Mouse (Mus musculus): ENCODE results near the gene Prg3. TPM values are rescaled to one million over a fixed set of nuclear protein-coding genes. Genes with fewer than 3 reads are reported as not detected.

The Prg3 gene
- polyA plus RNA-seq, 1 experiment from 2014 or later = not detected

- Histone ChIP-seq H3K9me3 (no peaks in the 10 kb centered on the region), H3K4me2 (replicated peaks) (no peak overlapping the region), H3K9ac (no peak overlapping the region), H3K4me3 (no peak overlapping the region), H3K4me1 (no peaks in the 10 kb centered on the region), H3K36me3 (no peaks in the 10 kb centered on the region), H3K27ac (no peak overlapping the region), H3K27me3 (no peaks in the 10 kb centered on the region)
- 80% methylated on average over 3 of the region's 3 CpGs for WGBS
- ATAC-seq (ENCODE audit: insufficient number of reproducible peaks, insufficient read depth, low FRiP score, low TSS enrichment) = no peak
Observed at GRCm38 (mm10) chr2:84999486-85000181, 11.6 kb downstream of the Prg3 start.

- Histone ChIP-seq H3K4me3 (no peak overlapping the region), H3K9ac (no peak overlapping the region), H3K36me3 (no peaks in the 10 kb centered on the region), H3K4me1 (no peaks in the 10 kb centered on the region), H3K27ac (no peak overlapping the region), H3K27me3 (no peaks in the 10 kb centered on the region), H3K9me3 (no peaks in the 10 kb centered on the region), H3K4me2 (replicated peaks) (no peak overlapping the region)
- no peak for ATAC-seq (ENCODE audit: insufficient number of reproducible peaks, insufficient read depth, low FRiP score, low TSS enrichment)
- 74% methylated on average over 13 of the region's 13 CpGs for WGBS
Observed at GRCm38 (mm10) chr2:85001497-85001896, 13.5 kb downstream of the Prg3 start.

- H3K36me3 ChIP-seq = no peaks in the 10 kb centered on the region
- 68% methylated on average over 8 of the region's 8 CpGs for WGBS
- H3K27me3 ChIP-seq = no peaks in the 10 kb centered on the region
- H3K9ac ChIP-seq = no peak overlapping the region
- H3K4me3 ChIP-seq = no peak overlapping the region
- ATAC-seq (ENCODE audit: insufficient number of reproducible peaks, insufficient read depth, low FRiP score, low TSS enrichment) = no peak
- H3K27ac ChIP-seq = no peak overlapping the region
- no peaks in the 10 kb centered on the region for H3K9me3 ChIP-seq
- H3K4me2 ChIP-seq (replicated peaks) = no peak overlapping the region
- no peaks in the 10 kb centered on the region for H3K4me1 ChIP-seq
Observed at GRCm38 (mm10) chr2:85002575-85002974, 14.6 kb downstream of the Prg3 start.

GRCm38 (mm10) chr2:85004341-85004740 is 16.3 kb downstream of the Prg3 start:
- H3K4me3 ChIP-seq = no peak overlapping the region
- no peak overlapping the region for H3K9ac ChIP-seq
- no peaks in the 10 kb centered on the region for H3K27me3 ChIP-seq
- no peaks in the 10 kb centered on the region for H3K9me3 ChIP-seq
- no peaks in the 10 kb centered on the region for H3K4me1 ChIP-seq
- WGBS = 87% methylated on average over 4 of the region's 4 CpGs
- no peak overlapping the region for H3K4me2 ChIP-seq (replicated peaks)
- ATAC-seq (ENCODE audit: insufficient number of reproducible peaks, insufficient read depth, low FRiP score, low TSS enrichment) = no peak
- H3K36me3 ChIP-seq = no peaks in the 10 kb centered on the region
- H3K27ac ChIP-seq = no peak overlapping the region

GRCm38 (mm10) chr2:85006600-85006999 is 18.6 kb downstream of the Prg3 start:
- H3K27me3 ChIP-seq = no peaks in the 10 kb centered on the region
- H3K9ac ChIP-seq = no peak overlapping the region
- WGBS = 76% methylated on average over 7 of the region's 7 CpGs
- H3K4me3 ChIP-seq = no peak overlapping the region
- no peak overlapping the region for H3K27ac ChIP-seq
- H3K9me3 ChIP-seq = no peaks in the 10 kb centered on the region
- H3K4me1 ChIP-seq = no peaks in the 10 kb centered on the region
- no peak for ATAC-seq (ENCODE audit: insufficient number of reproducible peaks, insufficient read depth, low FRiP score, low TSS enrichment)
- no peaks in the 10 kb centered on the region for H3K36me3 ChIP-seq
- no peak overlapping the region for H3K4me2 ChIP-seq (replicated peaks)

GRCm38 (mm10) chr2:85007729-85008128 is 19.7 kb downstream of the Prg3 start:
- H3K27ac ChIP-seq = no peak overlapping the region
- no peak for ATAC-seq (ENCODE audit: insufficient number of reproducible peaks, insufficient read depth, low FRiP score, low TSS enrichment)
- H3K9ac ChIP-seq = no peak overlapping the region
- H3K4me3 ChIP-seq = no peak overlapping the region
- H3K36me3 ChIP-seq = no peaks in the 10 kb centered on the region
- no peaks in the 10 kb centered on the region for H3K27me3 ChIP-seq
- H3K9me3 ChIP-seq = no peaks in the 10 kb centered on the region
- H3K4me1 ChIP-seq = 0 out of 2 replicates have a peak, but pooled peaks cover 3% of the 10 kb centered on the region
- WGBS = 33% methylated on average over 4 of the region's 4 CpGs
- H3K4me2 ChIP-seq (replicated peaks) = no peak overlapping the region

- no peak for ATAC-seq (ENCODE audit: insufficient number of reproducible peaks, insufficient read depth, low FRiP score, low TSS enrichment)
- no peaks in the 10 kb centered on the region for H3K27me3 ChIP-seq
- 71% methylated on average over 2 of the region's 2 CpGs for WGBS
- no peak overlapping the region for H3K27ac ChIP-seq
- H3K9me3 ChIP-seq = no peaks in the 10 kb centered on the region
- H3K4me1 ChIP-seq = 0 out of 2 replicates have a peak, but pooled peaks cover 3% of the 10 kb centered on the region
- no peaks in the 10 kb centered on the region for H3K36me3 ChIP-seq
- H3K9ac ChIP-seq = no peak overlapping the region
- H3K4me3 ChIP-seq = no peak overlapping the region
- no peak overlapping the region for H3K4me2 ChIP-seq (replicated peaks)
Observed at GRCm38 (mm10) chr2:85009212-85009611, 21.2 kb downstream of the Prg3 start.

- 0 out of 2 replicates have a peak, but pooled peaks cover 3% of the 10 kb centered on the region for H3K4me1 ChIP-seq
- H3K4me3 ChIP-seq = no peak overlapping the region
- no peak for ATAC-seq (ENCODE audit: insufficient number of reproducible peaks, insufficient read depth, low FRiP score, low TSS enrichment)
- no peak overlapping the region for H3K9ac ChIP-seq
- H3K4me2 ChIP-seq (replicated peaks) = no peak overlapping the region
- no peaks in the 10 kb centered on the region for H3K36me3 ChIP-seq
- no peaks in the 10 kb centered on the region for H3K27me3 ChIP-seq
- H3K9me3 ChIP-seq = no peaks in the 10 kb centered on the region
- no peak overlapping the region for H3K27ac ChIP-seq
- 60% methylated on average over 9 of the region's 9 CpGs for WGBS
Observed at GRCm38 (mm10) chr2:85011906-85012604, 24.0 kb downstream of the Prg3 start.

GRCm38 (mm10) chr2:85012679-85013078 is 24.7 kb downstream of the Prg3 start:
- Histone ChIP-seq H3K4me2 (replicated peaks) (no peak overlapping the region), H3K4me3 (no peak overlapping the region), H3K27ac (no peak overlapping the region), H3K27me3 (no peaks in the 10 kb centered on the region), H3K9me3 (no peaks in the 10 kb centered on the region), H3K36me3 (no peaks in the 10 kb centered on the region), H3K9ac (no peak overlapping the region), H3K4me1 (0 out of 2 replicates have a peak, but pooled peaks cover 3% of the 10 kb centered on the region)
- no peak for ATAC-seq (ENCODE audit: insufficient number of reproducible peaks, insufficient read depth, low FRiP score, low TSS enrichment)
- WGBS = 89% methylated on average over 14 of the region's 14 CpGs

- H3K4me1 ChIP-seq = 0 out of 2 replicates have a peak, but pooled peaks cover 3% of the 10 kb centered on the region
- H3K36me3 ChIP-seq = no peaks in the 10 kb centered on the region
- no peak overlapping the region for H3K4me3 ChIP-seq
- ATAC-seq (ENCODE audit: insufficient number of reproducible peaks, insufficient read depth, low FRiP score, low TSS enrichment) = no peak
- H3K4me2 ChIP-seq (replicated peaks) = no peak overlapping the region
- no peaks in the 10 kb centered on the region for H3K9me3 ChIP-seq
- no peaks in the 10 kb centered on the region for H3K27me3 ChIP-seq
- H3K27ac ChIP-seq = no peak overlapping the region
- 81% methylated on average over 5 of the region's 5 CpGs for WGBS
- no peak overlapping the region for H3K9ac ChIP-seq
Observed at GRCm38 (mm10) chr2:85013826-85014587, 26.0 kb downstream of the Prg3 start.

GRCm38 (mm10) chr2:85014588-85014982 is 26.6 kb downstream of the Prg3 start:
- Histone ChIP-seq H3K9me3 (no peaks in the 10 kb centered on the region), H3K4me2 (replicated peaks) (no peak overlapping the region), H3K27ac (no peak overlapping the region), H3K9ac (no peak overlapping the region), H3K27me3 (no peaks in the 10 kb centered on the region), H3K4me3 (no peak overlapping the region), H3K36me3 (no peaks in the 10 kb centered on the region), H3K4me1 (0 out of 2 replicates have a peak, but pooled peaks cover 3% of the 10 kb centered on the region)
- no peak for ATAC-seq (ENCODE audit: insufficient number of reproducible peaks, insufficient read depth, low FRiP score, low TSS enrichment)
- WGBS = 57% methylated on average over 3 of the region's 3 CpGs
